Mouse (Mus musculus) lung, postnatal 0 days (tissue): ENCODE results near the gene Ap4b1. TPM values are rescaled to one million over a fixed set of nuclear protein-coding genes. Genes with fewer than 3 reads are reported as not detected.
A peak's percentile ranks its signal among the peaks of the same experiment; 100 is the strongest.

Experiments
- ATAC-seq: fragments of 200-750 bp; cut with Nextera tagmentation; 2 replicates; pipeline ENCODE4 v1.8.0; 2017; ENCODE audit warnings: moderate library complexity
- DNase-seq: peaks from one replicate; pipeline ENCODE4 v3.0.0-alpha.2; 2016; ENCODE audit warnings: low spot score
- H3K27ac ChIP-seq: fragments of 300-500 bp; sonication (generic); 2 replicates; pipeline ENCODE4 v1.5.1; 2014; ENCODE audit warnings: antibody characterized with exemption, mild to moderate bottlenecking, low read length, mixed read lengths
- H3K27me3 ChIP-seq: fragments of 300-500 bp; sonication (generic); replicated peaks from 2 replicates; pipeline ENCODE4 v1.6.1; 2014; ENCODE audit warnings: low read length, mixed read lengths; ENCODE audit not compliant: insufficient read depth
- H3K36me3 ChIP-seq: fragments of 300-500 bp; sonication (generic); 2 replicates; pipeline ENCODE4 v1.6.1; 2014; ENCODE audit warnings: low read length, mixed read lengths; ENCODE audit not compliant: insufficient read depth
- H3K4me1 ChIP-seq: fragments of 300-500 bp; sonication (generic); 2 replicates; pipeline ENCODE4 v1.6.1; 2014; ENCODE audit warnings: antibody characterized with exemption, low read depth, low read length, mixed read lengths; ENCODE audit not compliant: insufficient read depth
- H3K4me2 ChIP-seq: fragments of 300-500 bp; sonication (generic); replicated peaks from 2 replicates; pipeline ENCODE4 v1.6.1; 2014; ENCODE audit warnings: low read depth, mild to moderate bottlenecking, low read length, moderate library complexity, mixed read lengths
- H3K4me3 ChIP-seq: fragments of 300-500 bp; sonication (generic); 2 replicates; pipeline ENCODE4 v1.5.1; 2014; ENCODE audit warnings: low read depth, low read length
- H3K9ac ChIP-seq: fragments of 300-500 bp; sonication (generic); replicated peaks from 2 replicates; pipeline ENCODE4 v1.6.1; 2014; ENCODE audit warnings: low read depth, mild to moderate bottlenecking
- H3K9me3 ChIP-seq: fragments of 300-500 bp; sonication (generic); 2 replicates; pipeline ENCODE4 v1.6.1; 2016; ENCODE audit warnings: low read length, mixed read lengths
- CTCF ChIP-seq: IDR thresholded peaks from 2 replicates; pipeline ENCODE4 v1.5.1; 2016; ENCODE audit warnings: antibody characterized with exemption, mild to moderate bottlenecking
- EP300 ChIP-seq: IDR thresholded peaks from 2 replicates; pipeline ENCODE4 v1.6.1; 2016; ENCODE audit warnings: antibody characterized with exemption, mild to moderate bottlenecking, control low read depth
- WGBS: fragments of 180-500 bp; shearing (Covaris S2); extraction: QIAGEN DNeasy Blood & Tissue Kit; methylation state at CpG from one replicate; pipeline ENCODE4 v1.1.7; 2014; 5-methylcytosine and 5-hydroxymethylcytosine counted together
- polyA plus RNA-seq: library from polyadenylated mRNA; unstranded; fragments of >200 nt; fragmentation: Nextera tagmentation; extraction: Ambion mirVana; gene quantifications from 2 replicates; pipeline ENCODE4 v1.2.1, GENCODE M21; 2015

Gene Ap4b1
- polyA plus RNA-seq, 1 experiment from 2014 or later = 16.3 TPM

DNA sequence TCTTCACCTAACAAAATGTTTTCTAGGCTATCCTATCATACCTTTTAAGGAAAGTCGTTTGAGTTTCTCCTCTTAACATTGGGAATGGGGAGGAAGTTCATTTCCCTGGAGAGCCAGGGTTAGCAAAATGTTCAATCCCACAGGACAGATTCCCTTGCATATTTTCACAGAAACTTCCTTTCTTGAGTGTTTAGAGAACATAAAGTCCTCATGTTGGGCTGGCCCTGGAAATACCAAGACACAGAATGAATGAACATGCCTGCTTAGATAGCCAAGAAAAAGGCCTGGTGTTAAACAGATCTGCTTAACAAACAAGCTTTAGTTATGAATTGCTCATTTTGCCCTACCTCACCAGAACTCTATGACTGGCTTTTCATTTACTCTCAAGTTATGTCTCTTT, 16.8 kb upstream of the Ap4b1 start:
- no peak overlapping the region for H3K4me2 ChIP-seq
- H3K27ac ChIP-seq = no peak overlapping the region
- H3K9ac ChIP-seq = no peak overlapping the region
- 67% methylated on average over 1 of the region's 1 CpGs for WGBS
- peaks cover 7% of the 10 kb centered on the region for H3K4me1 ChIP-seq
- DNase-seq (no peak), ATAC-seq (no peak)
- H3K9me3 ChIP-seq = no peaks in the 10 kb centered on the region
- TF ChIP-seq EP300 = no peak
- TF ChIP-seq CTCF = no peak
- no peaks in the 10 kb centered on the region for H3K36me3 ChIP-seq
- H3K27me3 ChIP-seq = no peaks in the 10 kb centered on the region
- H3K4me3 ChIP-seq = no peak overlapping the region

- H3K27me3 ChIP-seq = no peaks in the 10 kb centered on the region
Observed at GRCm38 (mm10) chr3:103796389-103796788, 12.9 kb upstream of the Ap4b1 start.

GRCm38 (mm10) chr3:103799507-103799906, 9.8 kb upstream of the Ap4b1 start:
- WGBS = 57% methylated on average over 2 of the region's 2 CpGs
- ATAC-seq (no peak), DNase-seq (no peak)
- no peak overlapping the region for H3K4me2 ChIP-seq
- H3K9me3 ChIP-seq = no peaks in the 10 kb centered on the region
- H3K9ac ChIP-seq = no peak overlapping the region
- H3K36me3 ChIP-seq = no peaks in the 10 kb centered on the region
- H3K27me3 ChIP-seq = no peaks in the 10 kb centered on the region
- TF ChIP-seq EP300 (peak; percentile 16; the same call in 1 of the 2 replicates), CTCF (no peak)
- H3K4me1 ChIP-seq = peaks cover 13% of the 10 kb centered on the region
- no peak overlapping the region for H3K4me3 ChIP-seq
- H3K27ac ChIP-seq = no peak overlapping the region

More at GRCm38 (mm10) chr3:103796389-103796788, 12.9 kb upstream of the Ap4b1 start:
- H3K9me3 ChIP-seq = no peaks in the 10 kb centered on the region
- no peaks in the 10 kb centered on the region for H3K4me1 ChIP-seq
- TF ChIP-seq EP300 (no peak), CTCF (no peak)
- DNase-seq (no peak), ATAC-seq (no peak)
- no peak overlapping the region for H3K9ac ChIP-seq
- no peaks in the 10 kb centered on the region for H3K36me3 ChIP-seq
- 56% methylated on average over 2 of the region's 2 CpGs for WGBS
- no peak overlapping the region for H3K4me2 ChIP-seq
- no peak overlapping the region for H3K27ac ChIP-seq
- H3K4me3 ChIP-seq = no peak overlapping the region

GRCm38 (mm10) chr3:103801631-103802531, 7.4 kb upstream of the Ap4b1 start:
- peak; percentile 81 for TF ChIP-seq EP300
- TF ChIP-seq CTCF = no peak
- no peaks in the 10 kb centered on the region for H3K27me3 ChIP-seq
- peak; percentile 99 for DNase-seq
- no peak overlapping the region; the same call in 1 of the 2 replicates for H3K4me3 ChIP-seq
- peak; percentile 96 for ATAC-seq
- no peak overlapping the region for H3K9ac ChIP-seq
- H3K27ac ChIP-seq = peak overlapping the region; percentile 90
- 7% methylated on average over 10 of the region's 10 CpGs for WGBS
- H3K4me2 ChIP-seq = peak overlapping the region; percentile 33
- H3K4me1 ChIP-seq = peaks cover 13% of the 10 kb centered on the region
- no peaks in the 10 kb centered on the region for H3K36me3 ChIP-seq
- H3K9me3 ChIP-seq = no peaks in the 10 kb centered on the region

- no peaks in the 10 kb centered on the region for H3K27me3 ChIP-seq
- no peak overlapping the region for H3K9ac ChIP-seq
- H3K4me2 ChIP-seq = no peak overlapping the region
- no peaks in the 10 kb centered on the region for H3K9me3 ChIP-seq
- H3K36me3 ChIP-seq = no peaks in the 10 kb centered on the region
- no peak overlapping the region for H3K4me3 ChIP-seq
- H3K27ac ChIP-seq = peak overlapping the region; percentile 90
- no peak for ATAC-seq
- 70% methylated on average over 8 of the region's 8 CpGs for WGBS
- TF ChIP-seq EP300 (no peak), CTCF (no peak)
- peaks cover 13% of the 10 kb centered on the region for H3K4me1 ChIP-seq
- DNase-seq = no peak
Observed at GRCm38 (mm10) chr3:103802861-103803260, 6.5 kb upstream of the Ap4b1 start.

DNA sequence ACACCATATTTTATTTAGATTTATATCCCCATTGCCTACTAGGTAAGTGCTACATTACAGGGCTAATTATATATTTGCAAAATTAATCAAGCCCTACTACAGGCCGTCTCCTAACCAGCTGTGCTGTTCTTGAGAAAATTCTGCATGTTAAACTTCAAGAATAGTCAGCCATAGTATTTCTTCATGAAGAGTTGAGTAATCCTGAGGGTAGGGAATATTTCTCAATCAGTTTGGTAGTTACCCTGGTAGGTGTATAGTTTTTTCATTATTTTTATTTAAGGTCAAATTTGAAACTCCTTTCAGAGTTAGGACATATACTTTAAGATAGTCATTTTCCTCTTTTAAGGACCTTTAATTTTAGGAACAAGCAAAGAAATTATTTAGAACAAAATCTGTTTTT, 3.6 kb upstream of the Ap4b1 start:
- Histone ChIP-seq H3K27me3 (no peaks in the 10 kb centered on the region), H3K9me3 (no peaks in the 10 kb centered on the region), H3K4me2 (no peak overlapping the region), H3K4me3 (no peak overlapping the region), H3K4me1 (peaks cover 20% of the 10 kb centered on the region), H3K9ac (no peak overlapping the region), H3K36me3 (no peaks in the 10 kb centered on the region), H3K27ac (peak overlapping the region; percentile 26; the same call in 1 of the 2 replicates)
- DNase-seq (peak; percentile 73), ATAC-seq (no peak)
- TF ChIP-seq EP300 (peak; percentile 30; the same call in 1 of the 2 replicates), CTCF (no peak)
- 60% methylated on average over 1 of the region's 1 CpGs for WGBS
